Mouse (Mus musculus): Measurements from ENCODE around the gene Trmt61a. TPM values are rescaled to one million over a fixed set of nuclear protein-coding genes. Genes with fewer than 3 reads are reported as not detected.

The Trmt61a gene
- polyA plus RNA-seq, 1 experiment from 2014 or later: 8.6 TPM

GRCm38 (mm10) chr12:111725338-111726121, 47.6 kb downstream of the Trmt61a start:
- Histone ChIP-seq H3K9ac (peak overlapping the region; percentile 51; the same call in 1 of the 2 replicates), H3K36me3 (peaks cover 54% of the 10 kb centered on the region)

GRCm38 (mm10) chr12:111726122-111726463, 48.2 kb downstream of the Trmt61a start:
- Histone ChIP-seq H3K27ac (peak overlapping the region; percentile 59), H3K36me3 (peaks cover 54% of the 10 kb centered on the region), H3K4me1 (replicated peaks) (peaks cover 19% of the 10 kb centered on the region; the same call in 1 of the 2 replicates), H3K9ac (peak overlapping the region; percentile 49), H3K9me3 (no peaks in the 10 kb centered on the region), H3K4me3 (no peak overlapping the region), H3K4me2 (no peak overlapping the region), H3K27me3 (no peaks in the 10 kb centered on the region)
- 63% methylated on average over 4 of the region's 4 CpGs for WGBS
- no peak for ATAC-seq (ENCODE audit: low FRiP score)

More at GRCm38 (mm10) chr12:111725338-111726121, 47.6 kb downstream of the Trmt61a start:
- peak overlapping the region; percentile 59 for H3K27ac ChIP-seq
- WGBS: 67% methylated on average over 12 of the region's 12 CpGs
- peaks cover 19% of the 10 kb centered on the region; the same call in 1 of the 2 replicates for H3K4me1 ChIP-seq (replicated peaks)
- H3K9me3 ChIP-seq: no peaks in the 10 kb centered on the region
- ATAC-seq (ENCODE audit: low FRiP score): no peak
- no peak overlapping the region for H3K4me3 ChIP-seq
- H3K4me2 ChIP-seq: no peak overlapping the region
- no peaks in the 10 kb centered on the region for H3K27me3 ChIP-seq

GRCm38 (mm10) chr12:111727956-111728355, 50.1 kb downstream of the Trmt61a start:
- Histone ChIP-seq H3K4me1 (replicated peaks) (peaks cover 31% of the 10 kb centered on the region; the same call in 1 of the 2 replicates), H3K36me3 (peaks cover 62% of the 10 kb centered on the region), H3K4me2 (no peak overlapping the region), H3K9me3 (no peaks in the 10 kb centered on the region), H3K27me3 (no peaks in the 10 kb centered on the region), H3K4me3 (no peak overlapping the region), H3K9ac (no peak overlapping the region), H3K27ac (no peak overlapping the region)
- ATAC-seq (ENCODE audit: low FRiP score): no peak
- WGBS: 77% methylated on average over 1 of the region's 1 CpGs

- peak overlapping the region; percentile 46; the same call in 1 of the 2 replicates for H3K9ac ChIP-seq
- WGBS: 33% methylated on average over 30 of the region's 30 CpGs
These were observed 54.2 kb downstream of the Trmt61a start for GRCm38 (mm10) chr12:111731822-111732807.

GRCm38 (mm10) chr12:111732921-111733320, 55.0 kb downstream of the Trmt61a start:
- peaks cover 13% of the 10 kb centered on the region; the same call in 1 of the 2 replicates for H3K4me1 ChIP-seq (replicated peaks)
- no peaks in the 10 kb centered on the region for H3K27me3 ChIP-seq
- peak overlapping the region; percentile 46; the same call in 1 of the 2 replicates for H3K9ac ChIP-seq
- H3K27ac ChIP-seq: peak overlapping the region; percentile 52; the same call in 1 of the 2 replicates
- no peak; the same call in 1 of the 2 replicates for ATAC-seq (ENCODE audit: low FRiP score)
- peak overlapping the region; percentile 41; the same call in 1 of the 2 replicates for H3K4me2 ChIP-seq
- no peaks in the 10 kb centered on the region for H3K9me3 ChIP-seq
- no peak overlapping the region for H3K4me3 ChIP-seq
- H3K36me3 ChIP-seq: peaks cover 24% of the 10 kb centered on the region
- 59% methylated on average over 5 of the region's 5 CpGs for WGBS

More at GRCm38 (mm10) chr12:111731822-111732807, 54.2 kb downstream of the Trmt61a start:
- Histone ChIP-seq H3K4me3 (peak overlapping the region; percentile 11; the same call in 1 of the 2 replicates), H3K4me2 (peak overlapping the region; percentile 41), H3K27ac (peak overlapping the region; percentile 52; the same call in 1 of the 2 replicates), H3K4me1 (replicated peaks) (peaks cover 13% of the 10 kb centered on the region; the same call in 1 of the 2 replicates), H3K9me3 (no peaks in the 10 kb centered on the region), H3K36me3 (peaks cover 30% of the 10 kb centered on the region), H3K27me3 (no peaks in the 10 kb centered on the region)
- peak; percentile 88 for ATAC-seq (ENCODE audit: low FRiP score)

Other genes starting within 250 kb of the Trmt61a start
- gene Tnfaip2, start 235.6 kb upstream of the Trmt61a start, polyA plus RNA-seq (2015; fragmentation: Nextera tagmentation; extraction: Ambion mirVana): 1.6 and 1.8 TPM in 2 replicates
- gene Gm266, start 192.3 kb upstream of the Trmt61a start, polyA plus RNA-seq (2015; fragmentation: Nextera tagmentation; extraction: Ambion mirVana): 1.7 and 2.0 TPM in 2 replicates
- gene Eif5, start 140.1 kb upstream of the Trmt61a start, polyA plus RNA-seq (2015; fragmentation: Nextera tagmentation; extraction: Ambion mirVana): 630 TPM in 2 replicates
- gene Mark3, start 103.6 kb upstream of the Trmt61a start, polyA plus RNA-seq (2015; fragmentation: Nextera tagmentation; extraction: Ambion mirVana): 50.6 and 50.9 TPM in 2 replicates
- 1,675 and 1,703 TPM in 2 replicates for gene Ckb, start 5.8 kb upstream of the Trmt61a start, polyA plus RNA-seq (2015; fragmentation: Nextera tagmentation; extraction: Ambion mirVana)
- 65.3 and 67.9 TPM in 2 replicates for gene Bag5, start 35.2 kb downstream of the Trmt61a start, polyA plus RNA-seq (2015; fragmentation: Nextera tagmentation; extraction: Ambion mirVana)
- 55.1 and 62.1 TPM in 2 replicates for gene Apopt1, start 35.2 kb downstream of the Trmt61a start, polyA plus RNA-seq (2015; fragmentation: Nextera tagmentation; extraction: Ambion mirVana)
- 571 and 589 TPM in 2 replicates for gene Klc1, start 80.7 kb downstream of the Trmt61a start, polyA plus RNA-seq (2015; fragmentation: Nextera tagmentation; extraction: Ambion mirVana)
- 3.1 and 3.6 TPM in 2 replicates for gene Xrcc3, start 135.8 kb downstream of the Trmt61a start, polyA plus RNA-seq (2015; fragmentation: Nextera tagmentation; extraction: Ambion mirVana)
- 38.4 and 42.9 TPM in 2 replicates for gene Zfyve21, start 136.1 kb downstream of the Trmt61a start, polyA plus RNA-seq (2015; fragmentation: Nextera tagmentation; extraction: Ambion mirVana)
- 23.0 and 25.5 TPM in 2 replicates for gene Ppp1r13b, start 230.0 kb downstream of the Trmt61a start, polyA plus RNA-seq (2015; fragmentation: Nextera tagmentation; extraction: Ambion mirVana)

All from hindbrain, embryonic 13.5 days (tissue).